9 mouse cellular contexts compared by ENCODE assay signal in the genomic region with DNA sequence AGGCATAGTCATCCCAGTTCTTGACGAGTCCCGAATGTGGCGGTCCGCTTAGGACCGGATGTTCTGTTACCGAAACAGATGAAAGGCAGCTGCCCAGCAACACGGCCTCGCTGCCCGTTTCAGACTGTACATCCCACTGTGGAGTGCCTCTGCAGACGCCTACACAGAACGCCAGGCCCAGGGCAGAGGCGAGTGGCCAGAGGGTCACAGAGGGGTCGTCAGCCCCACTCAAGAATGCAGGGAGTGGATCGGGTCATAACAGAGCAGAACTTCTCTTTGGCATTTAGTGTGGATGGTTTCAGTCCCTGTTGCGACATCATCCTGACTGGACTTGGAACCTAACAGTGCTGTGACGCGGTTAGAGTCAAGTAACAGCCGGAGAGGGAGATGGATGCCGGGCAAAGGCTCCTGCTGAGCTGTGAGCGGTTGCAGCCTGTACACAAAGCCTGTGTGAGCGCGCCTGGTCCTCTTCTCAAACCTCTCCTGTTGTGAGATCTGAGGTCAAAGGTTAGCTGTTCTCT.
DNase-seq lines count a peak whose midpoint lies in the region; ATAC-seq lines count a peak whose summit lies in the region.
"Had no signal": no experiment of that assay in that cellular context is flagged by ENCODE, and none has a peak within 500 bp of the region (broad histone marks: within the 10 kb centered on the region; RNA-seq: fewer than 3 reads in every experiment).

No protein-coding gene starts in this region.

- no peaks in the 10 kb centered on the region for H3K36me3 ChIP-seq in hindbrain, embryonic 11.5 days (ENCODE audit: control insufficient read depth, insufficient read depth, low read length)
- no peaks in the 10 kb centered on the region for H3K36me3 ChIP-seq in hindbrain, embryonic 13.5 days
- no peaks in the 10 kb centered on the region for H3K36me3 ChIP-seq in heart, embryonic 14.5 days (ENCODE audit: control insufficient read depth, insufficient read depth, low read length)
- H3K36me3 ChIP-seq in limb, embryonic 11.5 days (ENCODE audit: control insufficient read depth, insufficient read depth, low read length): no peaks in the 10 kb centered on the region
- no peaks in the 10 kb centered on the region for H3K36me3 ChIP-seq in neural tube, embryonic 11.5 days (ENCODE audit: control insufficient read depth, insufficient read depth, low read length)
- H3K36me3 ChIP-seq: embryonic facial prominence, embryonic 13.5 days had no signal

- H3K4me2 ChIP-seq in hindbrain, embryonic 11.5 days (replicated peaks; ENCODE audit: low read depth, low read length): no peak overlapping the region
- H3K4me2 ChIP-seq in hindbrain, embryonic 13.5 days: no peak overlapping the region
- H3K4me2 ChIP-seq in heart, embryonic 14.5 days (ENCODE audit: low read length): no peak overlapping the region
- no peak overlapping the region; the same call in 1 of the 2 replicates for H3K4me2 ChIP-seq in limb, embryonic 11.5 days (ENCODE audit: low read depth, severe bottlenecking)
- no peak overlapping the region for H3K4me2 ChIP-seq in neural tube, embryonic 11.5 days (ENCODE audit: low read depth)
- H3K4me2 ChIP-seq: embryonic facial prominence, embryonic 13.5 days had no signal

- H3K9ac ChIP-seq in hindbrain, embryonic 11.5 days (ENCODE audit: low read depth, low read length): no peak overlapping the region
- no peak overlapping the region for H3K9ac ChIP-seq in hindbrain, embryonic 13.5 days
- H3K9ac ChIP-seq in heart, embryonic 14.5 days (ENCODE audit: low read length): 0 out of 2 replicates have a peak overlapping the region, but pooled peaks have one; percentile 5
- H3K9ac ChIP-seq in limb, embryonic 11.5 days (ENCODE audit: low read length): peak overlapping the region; percentile 17; the same call in 1 of the 2 replicates
- H3K9ac ChIP-seq in neural tube, embryonic 11.5 days (ENCODE audit: low read length): no peak overlapping the region
- H3K9ac ChIP-seq: embryonic facial prominence, embryonic 13.5 days had no signal

- WGBS in hindbrain, embryonic 11.5 days: 36% methylated on average over 22 of the region's 22 CpGs
- 40% methylated on average over 22 of the region's 22 CpGs for WGBS in hindbrain, embryonic 13.5 days
- WGBS in heart, embryonic 14.5 days: 70% methylated on average over 22 of the region's 22 CpGs
- WGBS in limb, embryonic 11.5 days: 41% methylated on average over 22 of the region's 22 CpGs
- WGBS in neural tube, embryonic 11.5 days: 45% methylated on average over 22 of the region's 22 CpGs

- no peak for ATAC-seq in hindbrain, embryonic 11.5 days (ENCODE audit: low FRiP score)
- no peak for ATAC-seq in hindbrain, embryonic 13.5 days (ENCODE audit: low FRiP score)
- ATAC-seq in heart, embryonic 14.5 days (ENCODE audit: insufficient number of reproducible peaks, insufficient read depth, low FRiP score, low read depth): no peak
- ATAC-seq in limb, embryonic 11.5 days (ENCODE audit: insufficient number of reproducible peaks, low FRiP score, low TSS enrichment, low read depth): 0 out of 2 replicates have a peak, but pooled peaks have one; percentile 49
- ATAC-seq in neural tube, embryonic 11.5 days (ENCODE audit: insufficient read depth, low FRiP score, low TSS enrichment): no peak

- peaks cover 22% of the 10 kb centered on the region; the same call in 1 of the 2 replicates for H3K27me3 ChIP-seq in hindbrain, embryonic 11.5 days (ENCODE audit: control insufficient read depth, insufficient read depth, low read length)
- peaks cover 75% of the 10 kb centered on the region for H3K27me3 ChIP-seq in hindbrain, embryonic 13.5 days
- no peaks in the 10 kb centered on the region for H3K27me3 ChIP-seq in heart, embryonic 14.5 days (ENCODE audit: control insufficient read depth, insufficient read depth, low read length)
- H3K27me3 ChIP-seq in limb, embryonic 11.5 days (ENCODE audit: control insufficient read depth, insufficient read depth, low read length): no peaks in the 10 kb centered on the region
- H3K27me3 ChIP-seq in neural tube, embryonic 11.5 days (ENCODE audit: control insufficient read depth, insufficient read depth, low read length): peaks cover 7% of the 10 kb centered on the region; the same call in 1 of the 2 replicates

- no peak overlapping the region for H3K27ac ChIP-seq in hindbrain, embryonic 11.5 days (ENCODE audit: low read depth, low read length)
- H3K27ac ChIP-seq in hindbrain, embryonic 13.5 days: no peak overlapping the region
- peak overlapping the region; percentile 34 to 64 for H3K27ac ChIP-seq in heart, embryonic 14.5 days (replicated peaks in 1 of 2; ENCODE audit: control insufficient read depth in 1 of 2, insufficient read depth in 1 of 2, low read depth in 2 of 2, low read length in 2 of 2)
- peak overlapping the region; percentile 74; the same call in 1 of the 2 replicates for H3K27ac ChIP-seq in limb, embryonic 11.5 days (replicated peaks; ENCODE audit: low read depth, low read length)
- no peak overlapping the region for H3K27ac ChIP-seq in neural tube, embryonic 11.5 days (ENCODE audit: low read depth, low read length)
- H3K27ac ChIP-seq: embryonic facial prominence, embryonic 13.5 days had no signal

- peaks cover 4% of the 10 kb centered on the region; the same call in 1 of the 2 replicates for H3K4me1 ChIP-seq in hindbrain, embryonic 11.5 days (replicated peaks; ENCODE audit: control insufficient read depth, insufficient read depth, low read length)
- H3K4me1 ChIP-seq in hindbrain, embryonic 13.5 days (replicated peaks): peaks cover 9% of the 10 kb centered on the region
- peaks cover 15% of the 10 kb centered on the region in 2 experiments for H3K4me1 ChIP-seq in heart, embryonic 14.5 days (ENCODE audit: control insufficient read depth in 2 of 2, insufficient read depth in 2 of 2, low read length in 2 of 2)
- H3K4me1 ChIP-seq in limb, embryonic 11.5 days (ENCODE audit: control insufficient read depth, insufficient read depth, low read length): peaks cover 12% of the 10 kb centered on the region
- peaks cover 3% of the 10 kb centered on the region; the same call in 1 of the 2 replicates for H3K4me1 ChIP-seq in neural tube, embryonic 11.5 days (ENCODE audit: control insufficient read depth, insufficient read depth, low read length)

- H3K4me3 ChIP-seq in hindbrain, embryonic 11.5 days (ENCODE audit: low read depth, low read length): no peak overlapping the region
- H3K4me3 ChIP-seq in hindbrain, embryonic 13.5 days: no peak overlapping the region
- H3K4me3 ChIP-seq in heart, embryonic 14.5 days (ENCODE audit: control insufficient read depth in 1 of 2, insufficient read depth in 1 of 2, low read depth in 1 of 2, low read length in 2 of 2): no peak overlapping the region
- H3K4me3 ChIP-seq in limb, embryonic 11.5 days (ENCODE audit: low read depth, low read length): no peak overlapping the region
- no peak overlapping the region for H3K4me3 ChIP-seq in neural tube, embryonic 11.5 days (ENCODE audit: low read depth, low read length)
- H3K4me3 ChIP-seq: embryonic facial prominence, embryonic 13.5 days had no signal

- DNase-seq in hindbrain, embryonic 11.5 days (ENCODE audit: low spot score): peak; percentile 40
- DNase-seq in limb, embryonic 11.5 days (ENCODE audit: low spot score): peak; percentile 53
- peak; percentile 46 for DNase-seq in neural tube, embryonic 11.5 days (ENCODE audit: low spot score)
- DNase-seq in frontal cortex, postnatal 25 days (ENCODE audit: low spot score in 2 of 2): no peak
- DNase-seq in thymus, postnatal 14 days: no peak
- DNase-seq in natural killer cell, adult 2 months (ENCODE audit: low spot score in 2 of 2): no peak

- no peaks in the 10 kb centered on the region for H3K9me3 ChIP-seq in hindbrain, embryonic 11.5 days (ENCODE audit: control insufficient read depth, low read length)
- H3K9me3 ChIP-seq in hindbrain, embryonic 13.5 days: no peaks in the 10 kb centered on the region
- H3K9me3 ChIP-seq in heart, embryonic 14.5 days (ENCODE audit: control insufficient read depth, low read length): no peaks in the 10 kb centered on the region
- no peaks in the 10 kb centered on the region for H3K9me3 ChIP-seq in limb, embryonic 11.5 days (ENCODE audit: control insufficient read depth, low read length)
- H3K9me3 ChIP-seq in neural tube, embryonic 11.5 days (ENCODE audit: control insufficient read depth, low read length): no peaks in the 10 kb centered on the region
- H3K9me3 ChIP-seq: embryonic facial prominence, embryonic 13.5 days had no signal

Comparison
In these comparisons a context has a peak if more than half of its experiments do, and no peak if none do; other contexts are left out.
1. DNase-seq: peak in hindbrain, embryonic 11.5 days (single experiment), limb, embryonic 11.5 days (single experiment) and neural tube, embryonic 11.5 days (single experiment); none in frontal cortex, postnatal 25 days (0 of 2), thymus, postnatal 14 days (single experiment) and natural killer cell, adult 2 months (0 of 2).
2. H3K27ac ChIP-seq: peak in heart, embryonic 14.5 days (2 of 2) and limb, embryonic 11.5 days (single experiment); none in hindbrain, embryonic 11.5 days (single experiment), hindbrain, embryonic 13.5 days (single experiment) and neural tube, embryonic 11.5 days (single experiment).
3. H3K9ac ChIP-seq: peak in heart, embryonic 14.5 days (single experiment) and limb, embryonic 11.5 days (single experiment); none in hindbrain, embryonic 11.5 days (single experiment), hindbrain, embryonic 13.5 days (single experiment) and neural tube, embryonic 11.5 days (single experiment).